Mouse (Mus musculus) adrenal gland, postnatal 36 days (tissue): ENCODE measurements around the gene Peak1. TPM values are rescaled to one million over a fixed set of nuclear protein-coding genes. Genes with fewer than 3 reads are reported as not detected.

Source experiments
- DNase-seq, 2 experiments: peaks; one replicate each; pipeline ENCODE4 v3.0.0; 2021; ENCODE audit warnings: mixed read lengths in 1 of 2
- total RNA-seq, 2 experiments: library from RNA; stranded (reverse); gene quantifications; 2 replicates each; pipeline ENCODE4 v1.2.3; 2021

The Peak1 gene
- total RNA-seq, 2 experiments from 2014 or later: 49.3 to 64.5 TPM

DNA sequence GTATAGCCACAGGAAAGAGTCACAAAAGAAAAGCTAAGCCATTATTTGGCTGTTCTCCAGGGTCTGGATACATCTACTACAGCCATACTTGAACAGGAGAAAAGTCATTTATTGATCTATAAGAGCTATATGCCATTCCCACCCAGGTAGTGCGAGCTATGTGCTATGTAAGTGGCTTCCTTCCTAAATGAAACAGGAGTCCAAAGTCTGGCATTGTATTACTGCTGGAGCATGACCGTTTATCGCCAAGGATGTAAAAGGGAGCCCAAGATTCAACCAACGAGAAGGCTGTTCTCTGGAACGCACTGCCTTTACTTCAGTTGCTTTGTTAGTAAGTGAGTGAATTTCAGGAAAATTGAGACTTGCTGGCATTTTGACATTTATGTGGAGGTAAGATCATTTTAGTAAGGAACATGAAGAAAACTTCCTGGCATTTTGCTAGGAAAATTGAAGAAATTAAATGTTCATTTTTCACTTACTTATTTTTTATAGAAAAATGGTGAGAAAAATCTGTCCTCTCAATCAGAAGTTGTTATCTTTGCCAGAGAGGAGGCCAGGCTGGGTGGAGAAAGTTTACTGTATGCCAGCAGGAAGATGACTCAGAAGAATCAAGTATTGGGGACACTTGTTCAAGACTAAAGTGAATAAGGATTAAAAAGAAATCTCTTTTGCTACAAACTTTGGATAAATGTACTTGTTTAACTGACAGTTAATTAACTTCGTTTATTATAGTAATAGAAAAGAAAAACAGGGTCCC, 162.0 kb downstream of the Peak1 start:
- DNase-seq: no peak

DNA sequence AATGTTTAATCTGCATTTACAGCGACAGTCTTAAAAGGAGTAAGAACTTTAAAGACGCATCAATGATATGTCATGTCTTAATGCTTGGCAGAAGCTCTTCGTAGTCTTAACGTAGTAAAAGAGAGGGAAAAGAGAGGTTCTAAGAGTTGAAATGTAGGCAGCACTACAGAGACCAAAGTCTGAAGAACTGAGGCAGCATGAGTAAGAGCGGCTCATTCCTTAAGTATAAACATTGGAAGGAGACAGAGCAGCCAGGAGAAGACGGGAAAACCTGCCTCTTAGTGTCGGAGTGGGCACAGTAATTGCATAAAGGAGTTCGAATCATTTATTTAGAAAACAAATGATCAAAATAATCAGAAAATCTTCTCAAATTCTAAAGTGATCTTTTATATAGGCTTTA, 173.5 kb downstream of the Peak1 start:
- no peak for DNase-seq

GRCm38 (mm10) chr9:56243885-56244284, 174.0 kb downstream of the Peak1 start:
- DNase-seq: no peak

- no peak for DNase-seq
Observed at GRCm38 (mm10) chr9:56242686-56243085, 175.2 kb downstream of the Peak1 start.

DNA sequence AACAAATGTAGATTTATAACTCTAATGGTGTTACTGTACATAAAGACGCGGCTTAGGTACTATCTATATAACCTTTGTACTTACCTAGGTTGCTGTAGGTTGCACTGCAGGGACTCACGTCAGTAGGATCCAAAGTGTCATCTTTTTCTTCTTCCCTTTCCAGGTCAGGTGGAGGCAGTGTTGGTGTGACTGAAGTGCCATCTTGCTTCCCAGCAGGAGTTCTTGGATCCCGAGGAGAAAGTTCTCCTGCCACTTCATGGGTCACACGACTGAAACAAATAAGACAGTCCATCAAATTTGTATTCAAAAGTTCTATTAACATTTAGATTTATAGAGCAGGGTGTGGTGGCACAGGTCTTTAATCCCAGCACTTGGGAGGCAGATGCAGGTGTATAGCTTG, 176.8 kb downstream of the Peak1 start:
- DNase-seq: no peak

DNA sequence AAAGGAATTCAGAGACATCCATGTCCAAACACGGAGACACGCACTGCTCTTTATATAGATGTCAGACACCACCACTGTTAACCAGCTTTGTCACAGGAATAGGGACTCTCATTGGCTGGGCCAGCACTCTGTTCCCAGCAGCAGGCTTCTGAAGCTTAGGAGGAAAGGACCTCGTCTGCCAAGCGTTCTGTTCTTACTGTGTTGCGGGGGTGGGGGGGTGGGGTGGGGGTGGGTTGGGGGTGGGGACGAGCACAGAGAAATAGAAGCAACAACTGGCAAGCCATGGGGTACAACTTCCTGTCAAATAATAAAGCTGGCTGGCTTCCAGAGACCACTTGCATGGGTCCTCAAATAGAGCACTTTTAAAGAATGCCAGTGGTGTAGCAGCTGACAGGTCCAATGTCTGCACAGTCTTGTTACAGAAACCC, 182.0 kb downstream of the Peak1 start:
- no peak for DNase-seq

DNA sequence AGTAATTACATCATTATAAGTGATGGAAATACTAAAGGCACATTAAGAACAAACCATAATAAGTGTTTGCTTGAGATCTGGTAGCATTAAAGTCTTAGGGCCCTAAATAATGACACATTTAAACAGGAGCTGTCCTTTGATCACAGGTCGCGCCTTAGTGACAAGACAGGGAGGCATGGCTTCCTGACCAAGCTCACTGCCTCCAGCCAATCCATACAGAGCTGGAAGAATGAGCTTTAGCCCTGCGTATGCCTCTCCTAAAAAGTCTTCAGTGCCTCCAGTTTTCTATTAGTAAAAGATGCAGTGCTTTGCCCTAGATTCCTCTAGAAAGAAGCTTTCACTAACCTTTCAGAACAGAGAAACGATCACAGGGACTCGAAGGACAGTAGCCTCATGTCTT, 182.6 kb downstream of the Peak1 start:
- DNase-seq: no peak

DNA sequence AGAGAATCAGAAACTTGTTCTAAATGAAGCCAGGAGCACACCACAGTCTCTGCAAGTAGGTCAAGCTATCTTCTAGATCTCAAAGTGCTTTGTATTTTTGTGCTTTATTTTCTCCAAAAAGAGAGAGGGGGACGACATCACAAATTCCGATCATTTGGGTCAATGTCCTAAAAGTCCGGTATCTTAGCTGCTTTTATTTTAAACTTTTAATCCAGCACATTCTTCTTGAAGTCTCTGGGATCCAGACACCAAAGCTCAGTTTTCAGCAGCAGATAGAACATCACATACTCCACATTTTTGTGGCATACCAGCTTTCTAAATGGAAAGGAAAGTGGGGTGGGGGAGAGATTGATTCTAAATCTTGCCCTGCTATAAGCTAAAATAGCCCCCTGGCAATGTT, 183.3 kb downstream of the Peak1 start:
- no peak for DNase-seq

DNA sequence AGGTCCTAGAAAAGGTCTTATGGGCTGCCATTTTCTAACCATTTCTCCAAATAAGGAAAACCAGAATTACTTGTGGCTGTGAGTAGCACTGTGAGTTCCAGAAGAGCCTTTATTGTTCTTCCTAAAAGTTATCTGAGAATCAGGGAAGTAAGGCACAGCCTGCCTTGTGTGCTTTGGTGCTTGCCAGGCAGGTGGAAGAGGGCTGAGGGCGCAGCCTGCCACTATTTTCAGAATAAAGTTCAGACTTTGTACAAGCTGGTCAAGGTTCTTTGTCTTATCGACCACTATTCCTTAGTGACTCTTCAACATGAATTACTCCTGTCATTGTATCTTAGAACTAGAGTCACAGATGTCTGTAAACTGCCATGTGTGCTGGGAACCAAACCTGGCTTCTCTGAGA, 184.6 kb downstream of the Peak1 start:
- DNase-seq: no peak

GRCm38 (mm10) chr9:56230906-56231305, 187.0 kb downstream of the Peak1 start:
- no peak for DNase-seq

DNA sequence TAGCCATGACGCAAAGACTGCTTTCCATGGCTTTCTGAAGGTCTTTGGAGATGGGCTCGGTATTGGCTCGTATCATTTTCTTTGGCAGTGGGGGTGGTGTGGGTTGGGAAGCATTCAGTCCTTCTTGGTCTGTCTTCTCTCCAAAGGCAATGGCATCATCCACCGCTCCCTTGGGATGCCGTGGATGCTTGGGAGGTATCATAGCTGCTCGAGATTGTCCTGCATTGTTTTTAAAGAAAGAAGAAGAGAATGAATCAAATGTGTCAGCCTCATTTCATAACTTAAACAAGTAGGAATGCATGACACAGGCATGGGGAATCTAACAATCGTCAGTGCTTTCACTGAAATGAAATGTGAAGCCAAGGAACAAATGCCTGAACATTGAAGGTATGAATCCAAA, 190.2 kb downstream of the Peak1 start:
- no peak for DNase-seq

DNA sequence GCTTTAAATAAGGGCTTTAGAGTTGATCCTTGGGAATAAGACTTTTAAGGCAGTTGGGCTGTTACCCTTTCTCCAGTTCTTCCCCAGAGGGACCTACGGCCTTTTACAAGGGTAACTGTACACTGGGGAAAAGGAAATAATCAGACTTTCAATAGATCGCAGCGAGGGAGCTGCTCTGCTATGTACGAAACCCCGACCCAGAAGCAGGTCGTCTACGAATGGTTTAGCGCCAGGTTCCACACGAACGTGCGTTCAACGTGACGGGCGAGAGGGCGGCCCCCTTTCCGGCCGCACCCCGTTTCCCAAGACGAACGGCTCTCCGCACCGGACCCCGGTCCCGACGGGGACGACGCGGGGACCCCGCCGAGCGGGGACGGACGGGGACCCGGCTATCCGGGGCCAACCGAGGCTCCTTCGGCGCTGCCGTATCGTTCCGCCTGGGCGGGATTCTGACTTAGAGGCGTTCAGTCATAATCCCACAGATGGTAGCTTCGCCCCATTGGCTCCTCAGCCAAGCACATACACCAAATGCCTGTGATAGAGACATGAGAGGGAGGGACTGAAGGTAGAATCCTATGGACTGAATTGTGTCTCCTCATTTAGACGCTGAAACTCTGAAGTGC, 194.3 kb downstream of the Peak1 start:
- DNase-seq: peak; percentile 41 to 73

GRCm38 (mm10) chr9:56218860-56219259, 199.0 kb downstream of the Peak1 start:
- no peak for DNase-seq

GRCm38 (mm10) chr9:56218043-56218442, 199.8 kb downstream of the Peak1 start:
- no peak for DNase-seq

DNA sequence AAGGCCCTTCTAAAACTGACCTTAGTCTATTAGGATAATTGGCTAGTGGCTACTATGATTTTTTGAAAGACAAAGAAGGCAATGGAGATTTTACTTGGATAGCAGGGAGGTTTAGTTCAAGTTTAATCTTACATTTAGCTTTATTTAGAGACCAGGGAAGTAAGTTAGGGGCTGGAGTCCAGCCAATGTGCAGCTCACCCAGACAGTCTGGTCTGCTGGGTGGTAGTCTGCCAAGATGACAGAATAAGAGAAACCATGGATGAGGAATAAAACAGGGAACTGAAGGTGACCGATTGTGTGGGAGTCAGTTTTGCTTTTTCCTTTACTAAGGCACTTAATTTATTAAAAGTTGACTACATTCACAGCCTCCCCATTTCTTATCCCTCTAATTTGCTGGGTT, 200.5 kb downstream of the Peak1 start:
- DNase-seq: no peak

GRCm38 (mm10) chr9:56213451-56214291, 204.2 kb downstream of the Peak1 start:
- peak; percentile 32 to 57 for DNase-seq

DNA sequence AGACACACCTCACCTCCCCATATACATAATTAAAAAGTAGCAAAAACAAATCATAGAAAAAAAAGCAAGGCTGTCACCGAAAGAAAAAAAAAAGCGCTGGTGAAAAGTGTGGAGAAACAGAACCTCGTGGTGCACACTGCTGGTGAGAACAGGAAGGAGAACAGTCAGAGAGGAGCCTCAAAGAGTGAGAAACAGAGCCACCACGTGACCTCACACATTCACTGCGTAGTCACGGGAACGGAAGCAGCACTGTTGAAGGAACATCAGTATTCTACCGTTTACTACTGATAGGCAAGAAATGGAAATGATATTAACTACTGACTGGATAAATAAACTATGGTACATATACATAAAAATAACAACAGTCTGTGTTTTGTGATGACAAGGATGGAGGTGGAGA, 209.1 kb downstream of the Peak1 start:
- no peak for DNase-seq

- no peak for DNase-seq
Observed at GRCm38 (mm10) chr9:56207516-56207915, 210.4 kb downstream of the Peak1 start.

GRCm38 (mm10) chr9:56207083-56207482, 210.8 kb downstream of the Peak1 start:
- no peak for DNase-seq

DNA sequence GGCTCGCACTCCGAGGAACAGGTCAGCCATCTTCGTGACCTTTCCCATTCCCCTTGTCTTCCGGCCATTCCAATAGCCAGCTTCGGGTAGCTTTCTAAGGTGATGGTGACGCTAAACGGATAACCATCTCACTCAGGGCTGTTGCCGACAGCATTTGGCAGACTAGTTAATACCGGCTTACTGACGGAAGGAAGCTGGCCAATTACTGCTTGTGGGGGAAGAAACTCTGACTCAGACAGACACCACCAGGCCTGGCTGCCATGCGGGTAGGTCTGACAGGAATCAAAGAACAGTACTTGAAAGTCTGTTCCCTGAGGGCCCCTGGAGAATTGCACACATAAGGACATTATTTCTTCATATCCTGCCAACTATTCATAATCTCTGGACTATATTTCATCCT, 212.5 kb downstream of the Peak1 start:
- DNase-seq: no peak

DNA sequence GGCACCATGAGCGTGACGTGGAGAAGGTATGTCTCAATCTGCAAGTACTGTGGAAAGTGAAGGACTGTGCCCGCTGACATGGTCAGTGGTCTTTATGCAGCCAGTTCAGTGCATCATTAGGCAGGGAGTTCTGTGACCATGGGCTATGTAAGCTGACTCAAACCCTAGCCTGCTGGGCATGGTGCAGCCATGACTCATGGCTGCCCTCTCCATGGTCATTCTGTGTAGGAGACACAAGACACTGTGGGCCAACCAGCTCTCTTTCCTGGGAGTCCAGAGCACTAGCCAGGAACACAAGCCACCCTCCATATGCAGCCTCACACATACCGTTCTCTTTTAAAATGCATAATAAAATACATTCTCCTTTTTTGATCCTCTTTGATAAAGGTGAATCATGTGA, 213.6 kb downstream of the Peak1 start:
- peak; percentile 22 to 49 for DNase-seq

GRCm38 (mm10) chr9:56200645-56201314, 217.1 kb downstream of the Peak1 start:
- peak; percentile 84 to 91 for DNase-seq
